Mouse (Mus musculus) midbrain, embryonic 12.5 days (tissue): Measurements from ENCODE around the gene Lcn12. TPM values are rescaled to one million over a fixed set of nuclear protein-coding genes. Genes with fewer than 3 reads are reported as not detected.

Source experiments
- ATAC-seq: fragments of 200-750 bp; cut with Nextera tagmentation; 2 replicates; pipeline ENCODE4 v1.8.0; 2017; ENCODE audit warnings: low read depth, moderate TSS enrichment, moderate library complexity; ENCODE audit not compliant: low FRiP score
- H3K27ac ChIP-seq: fragments of 300-500 bp; sonication (generic); replicated peaks from 2 replicates; pipeline ENCODE4 v1.5.1; 2016; ENCODE audit warnings: mild to moderate bottlenecking
- H3K27me3 ChIP-seq: fragments of 300-500 bp; sonication (generic); 2 replicates; pipeline ENCODE4 v1.6.1; 2016; ENCODE audit warnings: mild to moderate bottlenecking
- H3K36me3 ChIP-seq: fragments of 300-500 bp; sonication (generic); 2 replicates; pipeline ENCODE4 v1.6.1; 2016
- H3K4me1 ChIP-seq: fragments of 300-500 bp; sonication (generic); 2 replicates; pipeline ENCODE4 v1.6.1; 2016
- H3K4me2 ChIP-seq: fragments of 300-500 bp; sonication (generic); replicated peaks from 2 replicates; pipeline ENCODE4 v1.6.1; 2016; ENCODE audit warnings: mild to moderate bottlenecking, moderate library complexity
- H3K4me3 ChIP-seq: fragments of 300-500 bp; sonication (generic); 2 replicates; pipeline ENCODE4 v1.5.1; 2016; ENCODE audit warnings: mild to moderate bottlenecking
- H3K9ac ChIP-seq: fragments of 300-500 bp; sonication (generic); replicated peaks from 2 replicates; pipeline ENCODE4 v1.6.1; 2016; ENCODE audit warnings: mild to moderate bottlenecking, moderate library complexity
- H3K9me3 ChIP-seq: fragments of 300-500 bp; sonication (generic); 2 replicates; pipeline ENCODE4 v1.6.1; 2016; ENCODE audit warnings: mild to moderate bottlenecking
- whole genome bisulfite sequencing: fragments of 180-500 bp; shearing (Covaris S2); methylation state at CpG from one replicate; pipeline ENCODE4 v1.1.7; 2016; 5-methylcytosine and 5-hydroxymethylcytosine counted together
- polyA plus RNA-seq: library from polyadenylated mRNA; unstranded; fragments of >200 nt; fragmentation: Nextera tagmentation; extraction: Ambion mirVana; gene quantifications from 2 replicates; pipeline ENCODE4 v1.2.1, GENCODE M21; 2016

Gene Lcn12
- polyA plus RNA-seq, 1 experiment from 2014 or later: not detected

DNA sequence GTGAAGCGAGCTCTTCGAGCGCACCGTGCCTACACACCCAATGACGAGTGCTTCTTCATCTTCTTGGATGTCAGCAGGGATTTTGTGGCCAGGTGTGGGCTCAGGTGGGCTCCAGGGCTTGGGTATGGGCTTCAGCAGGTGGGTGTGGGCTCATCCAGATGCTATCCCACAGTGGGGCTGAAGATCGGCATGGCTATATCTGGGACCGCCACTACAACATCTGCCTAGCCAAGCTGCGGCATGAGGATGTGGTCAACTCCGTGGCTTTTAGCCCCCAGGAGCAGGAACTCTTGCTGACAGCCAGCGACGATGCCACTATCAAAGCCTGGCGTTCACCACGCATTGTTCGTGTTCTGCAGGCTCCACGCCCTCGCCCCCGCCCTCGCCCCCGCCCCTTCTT lies 10.8 kb upstream of the Lcn12 start:
- Histone ChIP-seq H3K27me3 (no peaks in the 10 kb centered on the region), H3K27ac (no peak overlapping the region), H3K4me2 (no peak overlapping the region), H3K9me3 (no peaks in the 10 kb centered on the region), H3K36me3 (peaks cover 42% of the 10 kb centered on the region), H3K4me3 (no peak overlapping the region), H3K4me1 (peaks cover 16% of the 10 kb centered on the region), H3K9ac (no peak overlapping the region)
- no peak for ATAC-seq
- WGBS: 96% methylated on average over 19 of the region's 19 CpGs

DNA sequence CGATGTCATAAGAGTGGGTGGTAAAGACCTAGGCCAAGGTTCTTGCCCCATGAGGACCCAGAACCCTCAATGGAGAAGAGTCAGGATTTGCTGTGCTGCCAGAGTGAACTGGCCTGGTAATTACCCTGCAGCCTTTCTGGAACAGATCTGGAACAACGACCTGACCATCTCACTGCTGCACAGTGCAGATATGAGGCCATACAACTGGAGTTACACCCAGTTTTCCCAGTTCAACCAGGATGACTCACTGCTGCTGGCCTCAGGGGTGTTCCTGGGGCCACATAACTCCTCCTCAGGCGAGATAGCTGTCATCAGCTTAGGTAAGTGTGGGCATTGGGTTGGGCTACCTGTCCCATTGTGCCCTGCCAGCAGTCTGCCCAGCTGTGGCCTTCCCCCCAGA lies 9.0 kb upstream of the Lcn12 start:
- Histone ChIP-seq H3K27me3 (no peaks in the 10 kb centered on the region), H3K27ac (no peak overlapping the region), H3K9me3 (no peaks in the 10 kb centered on the region), H3K4me1 (peaks cover 16% of the 10 kb centered on the region), H3K4me2 (0 out of 2 replicates have a peak overlapping the region, but pooled peaks have one; percentile 92), H3K36me3 (peaks cover 42% of the 10 kb centered on the region), H3K9ac (no peak overlapping the region), H3K4me3 (no peak overlapping the region)
- 88% methylated on average over 3 of the region's 3 CpGs for WGBS
- no peak for ATAC-seq

DNA sequence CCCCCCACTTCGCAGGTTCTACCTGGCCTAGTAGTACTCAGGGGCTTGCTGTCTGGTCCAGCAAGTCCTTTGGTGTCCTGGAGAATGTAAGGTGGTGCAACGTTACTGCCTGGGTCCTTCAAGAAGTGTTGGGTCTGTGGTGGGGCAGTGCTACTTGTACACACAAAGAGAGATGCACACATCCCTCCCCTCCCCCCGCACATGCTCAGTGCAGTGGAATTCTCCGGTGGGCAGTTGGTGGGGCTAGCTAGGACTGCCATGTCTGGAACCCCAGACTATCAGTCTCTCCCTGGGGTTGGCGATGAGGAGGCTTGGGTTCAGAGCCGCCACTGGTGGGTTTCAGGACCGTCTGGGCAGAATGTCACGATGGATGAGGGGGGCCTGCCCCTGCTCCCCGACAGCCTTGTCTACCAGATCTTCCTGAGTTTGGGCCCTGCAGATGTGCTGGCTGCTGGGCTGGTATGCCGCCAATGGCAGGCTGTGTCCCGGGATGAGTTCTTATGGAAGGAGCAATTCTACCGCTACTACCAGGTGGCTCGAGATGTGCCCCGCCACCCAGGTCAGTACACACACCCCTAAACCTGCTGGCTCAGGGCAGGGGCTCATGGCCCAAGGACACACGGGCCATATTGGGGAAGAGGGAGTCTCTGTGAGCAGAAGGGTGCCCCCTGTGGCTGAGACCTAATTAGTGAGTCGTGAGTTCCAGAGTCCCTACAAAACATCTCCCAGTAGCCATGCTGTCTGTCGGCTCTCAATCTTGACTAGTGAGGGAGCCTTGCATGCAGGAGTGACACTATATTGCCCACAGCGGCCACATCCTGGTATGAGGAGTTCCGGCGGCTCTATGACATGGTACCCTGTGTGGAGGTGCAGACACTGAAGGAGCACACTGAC lies 8.1 kb upstream of the Lcn12 start, which contains the start of gene C8g:
Gene C8g, minus strand, starts transcription at position 127 of the 894 bp plus-strand sequence.
- Histone ChIP-seq H3K4me3 (peak within 1 kb of the TSS; percentile 66), H3K4me1 (peaks cover 16% of the 10 kb centered on the region), H3K9me3 (no peaks in the 10 kb centered on the region), H3K36me3 (peaks cover 42% of the 10 kb centered on the region), H3K27ac (peak within 1 kb of the TSS; percentile 52), H3K9ac (peak within 1 kb of the TSS; percentile 89), H3K27me3 (no peaks in the 10 kb centered on the region), H3K4me2 (peak within 1 kb of the TSS; percentile 92)
- ATAC-seq: no peak
- 79% methylated on average over 20 of the region's 20 CpGs for WGBS

DNA sequence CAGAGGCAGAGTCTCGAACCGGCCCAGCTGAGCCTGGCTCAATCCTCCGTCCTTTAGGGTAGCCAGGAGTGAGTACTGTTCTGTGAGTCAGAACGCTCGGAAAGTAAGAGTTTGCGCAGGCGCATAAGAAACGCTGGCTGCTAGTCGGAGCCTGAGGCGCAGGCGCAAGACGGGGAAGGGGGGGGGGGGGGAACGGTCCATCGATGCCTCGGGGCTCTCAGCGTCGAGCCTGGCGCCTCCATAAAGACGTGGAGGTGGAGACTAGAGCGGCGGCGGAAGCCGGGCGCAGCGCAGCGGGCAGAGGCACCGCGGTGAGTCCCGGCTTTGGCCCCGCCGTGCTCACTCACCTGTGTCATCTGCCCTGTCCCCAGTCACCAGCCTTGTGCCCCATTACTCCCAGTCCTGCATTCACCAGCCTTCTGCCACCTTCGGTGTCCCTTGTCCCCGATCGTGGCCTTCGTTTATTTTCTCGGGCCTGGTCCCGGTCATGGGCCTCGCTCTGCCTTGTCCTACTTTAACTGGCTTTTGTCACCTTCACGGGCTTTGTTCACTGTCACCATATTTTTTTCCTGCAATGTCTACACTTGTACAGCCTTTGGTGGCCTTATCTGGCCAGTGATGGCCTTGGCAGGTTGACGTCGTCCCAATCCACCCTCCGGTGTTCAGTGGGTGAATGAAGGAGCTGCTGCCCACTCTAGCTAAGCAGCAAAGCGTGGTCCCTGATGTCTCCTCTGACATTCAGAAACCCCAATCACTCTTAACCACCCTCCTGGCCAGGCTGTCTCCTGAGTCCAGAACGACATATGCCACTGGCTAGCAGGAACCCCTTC lies 7.1 kb upstream of the Lcn12 start, which contains the start of gene Fbxw5:
Gene Fbxw5, plus strand, starts transcription at position 175 of the 830 bp plus-strand sequence.
- H3K9me3 ChIP-seq: no peaks in the 10 kb centered on the region
- ATAC-seq: peak; percentile 86
- no peaks in the 10 kb centered on the region for H3K27me3 ChIP-seq
- peaks cover 16% of the 10 kb centered on the region for H3K4me1 ChIP-seq
- H3K4me2 ChIP-seq: peak within 1 kb of the TSS; percentile 92
- peaks cover 36% of the 10 kb centered on the region for H3K36me3 ChIP-seq
- WGBS: 2% methylated on average over 41 of the region's 44 CpGs
- H3K9ac ChIP-seq: peak within 1 kb of the TSS; percentile 89
- peak within 1 kb of the TSS; percentile 52 for H3K27ac ChIP-seq
- peak within 1 kb of the TSS; percentile 66 for H3K4me3 ChIP-seq

DNA sequence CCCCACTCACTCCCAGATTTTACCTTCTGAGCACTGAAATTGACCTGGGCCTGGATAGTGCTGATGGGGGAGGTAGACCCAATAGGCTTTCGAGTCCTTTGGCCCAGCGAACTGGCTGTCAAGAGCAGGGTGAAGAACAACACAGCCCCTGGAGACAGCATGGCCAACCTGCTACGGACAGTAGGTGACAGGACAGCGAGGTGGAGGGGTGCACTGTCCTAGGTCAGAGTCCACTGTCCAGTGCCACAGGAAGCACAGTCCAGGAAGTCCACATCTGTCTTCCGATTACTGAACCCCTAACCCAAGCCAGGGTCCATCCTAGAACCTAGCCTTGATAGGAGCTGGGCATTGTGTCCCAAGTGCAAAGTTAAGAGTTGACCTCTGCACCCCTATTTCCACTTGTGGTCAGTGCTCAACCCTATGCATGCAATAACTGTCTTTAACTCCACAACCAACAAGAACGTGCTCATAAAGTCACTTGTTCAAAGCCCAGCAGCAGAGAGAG lies 6.4 kb upstream of the Lcn12 start:
- H3K27ac ChIP-seq: no peak overlapping the region

DNA sequence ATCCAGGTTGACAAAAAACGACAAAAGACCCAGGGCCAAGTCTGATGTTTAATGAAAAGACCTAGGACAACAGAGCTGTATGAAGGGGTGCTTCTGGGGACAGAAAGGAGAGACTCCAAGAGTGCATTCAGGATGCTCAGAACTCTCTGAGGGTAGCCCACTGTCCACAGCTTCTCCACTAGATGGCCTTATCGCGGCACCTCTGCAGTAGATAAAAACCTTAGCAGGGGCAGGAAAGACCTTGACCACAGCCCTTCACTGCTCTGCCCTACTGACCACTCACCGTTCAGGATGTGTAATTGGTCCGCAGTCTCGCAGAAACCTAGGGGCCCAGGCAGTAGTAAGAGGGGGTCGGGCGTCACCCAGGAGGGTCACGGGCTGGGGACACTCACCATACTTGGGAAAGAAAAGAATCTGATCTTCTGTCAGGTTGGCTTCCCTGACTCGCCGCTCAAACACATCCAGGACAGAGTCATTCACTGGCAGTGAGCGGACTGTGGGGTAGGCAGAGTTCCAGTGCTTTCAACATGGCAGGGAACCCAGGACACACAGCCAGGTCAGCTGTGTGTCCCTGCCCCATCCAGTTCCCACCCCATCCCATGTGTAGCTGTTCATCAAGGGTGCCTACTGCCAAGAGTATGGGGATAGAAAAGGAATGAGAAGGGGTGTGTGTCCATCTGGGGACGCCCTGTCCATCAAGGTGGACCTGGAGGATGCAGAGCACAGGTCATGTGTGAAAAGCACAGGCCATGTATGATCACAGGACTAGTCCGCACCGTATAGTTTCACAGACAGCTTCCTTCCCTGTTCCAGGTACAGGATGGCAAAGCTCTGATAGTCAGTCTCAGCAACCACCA lies 5.1 kb upstream of the Lcn12 start:
- Histone ChIP-seq H3K9me3 (no peaks in the 10 kb centered on the region), H3K27me3 (no peaks in the 10 kb centered on the region), H3K27ac (no peak overlapping the region), H3K4me2 (no peak overlapping the region), H3K36me3 (peaks cover 16% of the 10 kb centered on the region), H3K9ac (no peak overlapping the region), H3K4me3 (no peak overlapping the region), H3K4me1 (peaks cover 16% of the 10 kb centered on the region)
- ATAC-seq: no peak
- 75% methylated on average over 15 of the region's 15 CpGs for WGBS

More for the DNA sequence above, 6.4 kb upstream of the Lcn12 start:
- ATAC-seq: peak; percentile 61; the same call in 1 of the 2 replicates
- H3K27me3 ChIP-seq: no peaks in the 10 kb centered on the region
- peak overlapping the region; percentile 89 for H3K9ac ChIP-seq
- peak overlapping the region; percentile 57 for H3K4me2 ChIP-seq
- WGBS: 72% methylated on average over 6 of the region's 6 CpGs
- H3K4me1 ChIP-seq: peaks cover 16% of the 10 kb centered on the region
- H3K4me3 ChIP-seq: peak overlapping the region; percentile 66
- H3K36me3 ChIP-seq: peaks cover 29% of the 10 kb centered on the region
- H3K9me3 ChIP-seq: no peaks in the 10 kb centered on the region

DNA sequence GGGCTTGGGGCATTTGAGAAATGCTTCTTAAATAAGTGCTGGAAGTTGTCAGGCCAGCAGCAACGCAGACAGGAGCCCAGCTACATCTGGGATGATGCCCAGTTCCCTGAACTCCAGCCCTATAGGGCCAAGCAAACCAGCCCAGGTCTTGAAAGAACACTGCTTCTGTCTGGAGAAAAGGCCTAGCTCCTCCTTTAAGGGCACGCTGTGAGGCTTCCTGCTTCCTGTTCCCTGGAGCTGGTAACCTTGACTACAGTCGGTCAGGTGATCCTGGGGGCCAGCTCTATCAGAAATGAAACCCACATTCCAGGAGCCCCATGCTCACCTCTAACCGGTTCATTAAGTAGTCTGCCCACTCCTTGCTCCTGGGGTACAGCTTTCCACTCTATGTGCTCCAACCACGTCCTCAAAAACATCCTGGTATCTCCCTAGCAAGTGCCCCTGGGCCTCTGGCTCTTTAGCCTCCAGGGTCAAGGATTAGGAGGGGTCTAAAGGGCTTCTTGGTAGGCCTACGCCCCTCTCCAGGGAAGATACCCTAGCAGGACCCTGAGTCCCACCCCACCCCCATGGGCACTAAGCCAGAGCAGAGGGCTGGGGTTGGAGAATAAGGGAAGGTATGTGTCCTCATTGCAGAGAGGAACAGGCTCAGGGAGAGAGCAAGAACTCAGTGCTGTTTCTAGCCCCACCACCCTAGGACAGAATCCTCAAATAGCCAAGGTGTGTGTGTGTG lies 4.3 kb upstream of the Lcn12 start:
- Histone ChIP-seq H3K4me2 (no peak overlapping the region), H3K27me3 (no peaks in the 10 kb centered on the region), H3K9ac (no peak overlapping the region), H3K9me3 (no peaks in the 10 kb centered on the region), H3K27ac (no peak overlapping the region), H3K4me3 (no peak overlapping the region), H3K4me1 (peaks cover 16% of the 10 kb centered on the region), H3K36me3 (peaks cover 8% of the 10 kb centered on the region)
- no peak for ATAC-seq
- WGBS: 60% methylated on average over 6 of the region's 6 CpGs

DNA sequence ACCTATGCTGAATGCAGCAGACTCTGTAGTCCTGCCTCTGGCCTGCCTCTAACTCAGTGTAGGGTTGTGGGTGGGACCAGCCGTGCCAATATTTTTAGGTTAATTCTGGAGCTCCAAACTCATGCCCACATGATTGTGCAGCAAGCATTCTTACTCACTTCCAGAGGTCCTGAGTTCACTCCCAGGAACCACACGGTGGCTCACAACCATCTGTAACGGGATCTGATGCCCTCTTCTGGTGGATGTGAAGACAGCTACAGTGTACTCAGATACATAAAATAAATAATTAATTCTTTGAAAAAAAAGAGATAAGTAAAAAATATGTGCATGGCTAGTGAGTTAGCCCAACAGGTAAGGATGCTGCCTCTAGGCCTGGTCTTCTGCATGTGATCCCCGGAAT lies 2.8 kb upstream of the Lcn12 start:
- Histone ChIP-seq H3K4me2 (no peak overlapping the region), H3K27me3 (no peaks in the 10 kb centered on the region), H3K9me3 (no peaks in the 10 kb centered on the region), H3K9ac (no peak overlapping the region), H3K4me3 (no peak overlapping the region), H3K36me3 (no peaks in the 10 kb centered on the region), H3K27ac (no peak overlapping the region), H3K4me1 (peaks cover 9% of the 10 kb centered on the region)
- ATAC-seq: no peak
- 49% methylated on average over 4 of the region's 4 CpGs for WGBS

DNA sequence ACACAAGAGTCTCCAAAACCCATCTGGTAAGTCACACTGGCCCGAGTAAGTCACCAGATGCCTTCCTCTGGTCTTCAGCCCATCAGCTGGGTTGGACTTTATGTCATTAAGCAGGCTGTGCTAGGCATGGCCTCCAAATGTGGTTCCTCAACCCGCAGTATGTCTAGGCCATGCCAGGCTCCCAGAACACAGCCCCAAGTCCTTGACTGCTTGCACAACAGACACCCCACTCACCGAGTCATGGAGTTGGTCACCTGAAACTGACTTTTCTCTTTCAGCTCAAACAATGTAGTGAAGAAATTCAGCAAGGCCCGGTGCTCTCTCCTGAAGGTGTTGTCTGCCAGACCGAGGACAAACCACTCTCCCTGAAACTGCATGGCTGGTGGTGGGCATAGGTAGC lies 723 bp downstream of the Lcn12 start:
- ATAC-seq: no peak
- Histone ChIP-seq H3K4me1 (no peaks in the 10 kb centered on the region), H3K27me3 (no peaks in the 10 kb centered on the region), H3K4me3 (no peak overlapping the region), H3K36me3 (no peaks in the 10 kb centered on the region), H3K9ac (no peak overlapping the region), H3K27ac (no peak overlapping the region), H3K4me2 (no peak overlapping the region), H3K9me3 (no peaks in the 10 kb centered on the region)
- WGBS: 86% methylated on average over 5 of the region's 5 CpGs

DNA sequence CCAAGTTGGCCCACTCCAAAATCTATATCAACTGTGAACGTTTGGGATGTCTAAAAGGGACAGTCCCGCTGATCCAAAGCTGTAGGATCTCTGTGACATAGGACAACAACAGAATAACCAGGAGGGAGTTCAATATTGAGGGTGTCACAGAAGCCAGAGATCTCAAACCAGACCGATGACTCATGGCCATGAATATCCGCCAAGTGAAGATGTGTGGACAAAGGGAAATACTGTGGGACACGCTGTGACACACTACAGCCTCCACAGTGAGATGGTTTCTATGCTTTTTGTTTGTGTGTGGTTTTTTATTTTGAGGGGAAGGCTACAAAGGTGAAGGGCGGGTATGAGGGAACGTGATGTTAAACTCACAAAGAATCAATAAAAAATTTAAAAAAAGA lies 5.0 kb downstream of the Lcn12 start:
- ATAC-seq: no peak
- no peak overlapping the region for H3K4me2 ChIP-seq
- H3K9me3 ChIP-seq: no peaks in the 10 kb centered on the region
- H3K36me3 ChIP-seq: no peaks in the 10 kb centered on the region
- H3K4me1 ChIP-seq: no peaks in the 10 kb centered on the region
- 78% methylated on average over 7 of the region's 7 CpGs for WGBS
- H3K27me3 ChIP-seq: no peaks in the 10 kb centered on the region
- no peak overlapping the region for H3K9ac ChIP-seq
- H3K4me3 ChIP-seq: no peak overlapping the region
- H3K27ac ChIP-seq: no peak overlapping the region
